Mouse (Mus musculus) small intestine, adult 2 months (tissue): Measurements from ENCODE around the gene Prss57. TPM values are rescaled to one million over a fixed set of nuclear protein-coding genes. Genes with fewer than 3 reads are reported as not detected.

Experiments
- H3K27ac ChIP-seq: fragments of 200-500 bp; 2 replicates; pipeline ENCODE4 v1.5.1; 2012; ENCODE audit warnings: low read depth, low read length, control low read depth, inconsistent platforms; ENCODE audit not compliant: insufficient read depth
- H3K27me3 ChIP-seq: fragments of 200-500 bp; 2 replicates; pipeline ENCODE4 v1.6.1; 2012; ENCODE audit warnings: mild to moderate bottlenecking, moderate library complexity, low read length, inconsistent platforms; ENCODE audit not compliant: control insufficient read depth, insufficient read depth
- H3K36me3 ChIP-seq: fragments of 200-500 bp; 2 replicates; pipeline ENCODE4 v1.6.1; 2012; ENCODE audit warnings: mild to moderate bottlenecking, low read length, control low read depth, inconsistent platforms; ENCODE audit not compliant: control insufficient read depth, insufficient read depth
- H3K4me1 ChIP-seq: fragments of 200-500 bp; 2 replicates; pipeline ENCODE4 v1.6.1; 2012; ENCODE audit warnings: low read length, inconsistent platforms, mixed read lengths; ENCODE audit not compliant: control insufficient read depth, insufficient read depth, insufficient read length
- H3K4me3 ChIP-seq: fragments of 200-500 bp; 2 replicates; pipeline ENCODE4 v1.5.1; 2012; ENCODE audit warnings: low read depth, mild to moderate bottlenecking, control low read depth, inconsistent platforms, low read length, moderate library complexity
- CTCF ChIP-seq: fragments of 200-500 bp; IDR thresholded peaks from 2 replicates; pipeline ENCODE4 v1.5.1; 2012; ENCODE audit warnings: low read depth, mild to moderate bottlenecking, control low read depth, inconsistent platforms, low read length, moderate library complexity, mixed read lengths; ENCODE audit not compliant: insufficient replicate concordance, insufficient read length; ENCODE audit errors: extremely low read depth
- POLR2A ChIP-seq: fragments of 200-500 bp; IDR thresholded peaks from 2 replicates; pipeline ENCODE4 v1.6.1; 2012; ENCODE audit warnings: low read depth, mild to moderate bottlenecking, control low read depth, inconsistent platforms, low read length, moderate library complexity
- WGBS: fragments of 180-500 bp; shearing (Covaris S2); methylation state at CpG from one replicate; pipeline ENCODE4 v1.1.7; 2018; 5-methylcytosine and 5-hydroxymethylcytosine counted together
- polyA plus RNA-seq: library from polyadenylated mRNA; depleted of rRNA; stranded (reverse); fragments of >200 nt; gene quantifications from 2 replicates; pipeline ENCODE4 v1.2.3, GENCODE M21; 2012

Prss57 gene
- polyA plus RNA-seq, 1 experiment, result 0.67 TPM

DNA sequence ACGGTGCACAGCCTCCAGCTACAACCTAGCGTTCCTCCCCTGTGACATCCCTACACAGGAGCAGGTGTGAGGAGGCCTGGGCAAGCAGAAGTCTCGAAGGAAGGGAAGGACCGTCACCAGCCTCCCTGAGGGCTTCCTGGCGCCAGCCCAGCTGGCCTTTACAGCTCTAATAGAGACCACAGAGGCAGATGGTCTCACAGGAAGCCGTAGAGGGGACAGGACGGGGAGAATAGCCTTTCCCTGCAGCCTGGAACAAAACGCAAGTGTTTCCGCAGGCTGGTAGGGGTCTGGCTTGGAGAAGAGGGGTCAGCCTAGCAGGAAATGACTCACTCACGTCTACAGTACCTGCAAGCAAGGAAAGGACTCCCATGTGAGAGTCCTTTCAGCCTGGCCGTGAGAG, 17.1 kb upstream of the Prss57 start:
- H3K27ac ChIP-seq, result no peak overlapping the region

DNA sequence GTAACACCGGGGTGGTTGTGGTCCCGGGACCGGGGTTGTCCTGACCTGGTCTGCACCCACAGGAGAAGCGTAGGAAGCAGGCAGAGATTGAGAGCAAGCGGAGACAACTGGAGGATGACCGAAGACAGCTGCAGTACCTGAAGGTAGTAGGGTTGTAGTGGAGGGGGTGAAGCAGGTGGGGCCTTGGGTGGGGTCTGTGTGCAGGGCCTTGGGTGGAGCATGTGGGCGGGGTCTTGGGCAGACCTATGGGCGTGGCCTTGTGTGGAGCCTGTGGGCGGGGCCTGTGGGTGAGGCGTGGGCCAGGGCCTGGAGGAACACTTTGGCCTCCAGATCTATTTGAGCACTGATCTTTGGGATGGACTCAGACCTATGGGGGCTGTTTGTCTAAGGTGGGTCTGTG, 16.2 kb upstream of the Prss57 start:
- TF ChIP-seq CTCF (no peak), POLR2A (no peak)
- Histone ChIP-seq H3K36me3 (no peaks in the 10 kb centered on the region), H3K27ac (no peak overlapping the region), H3K4me3 (no peak overlapping the region), H3K4me1 (peaks cover 11% of the 10 kb centered on the region), H3K27me3 (no peaks in the 10 kb centered on the region)
- WGBS, result 54% methylated on average over 10 of the region's 10 CpGs

More for the DNA sequence above, 17.1 kb upstream of the Prss57 start:
- H3K36me3 ChIP-seq, result no peaks in the 10 kb centered on the region
- H3K4me3 ChIP-seq, result no peak overlapping the region
- WGBS, result 82% methylated on average over 11 of the region's 11 CpGs
- peaks cover 7% of the 10 kb centered on the region for H3K4me1 ChIP-seq
- TF ChIP-seq POLR2A, result no peak
- H3K27me3 ChIP-seq, result no peaks in the 10 kb centered on the region

DNA sequence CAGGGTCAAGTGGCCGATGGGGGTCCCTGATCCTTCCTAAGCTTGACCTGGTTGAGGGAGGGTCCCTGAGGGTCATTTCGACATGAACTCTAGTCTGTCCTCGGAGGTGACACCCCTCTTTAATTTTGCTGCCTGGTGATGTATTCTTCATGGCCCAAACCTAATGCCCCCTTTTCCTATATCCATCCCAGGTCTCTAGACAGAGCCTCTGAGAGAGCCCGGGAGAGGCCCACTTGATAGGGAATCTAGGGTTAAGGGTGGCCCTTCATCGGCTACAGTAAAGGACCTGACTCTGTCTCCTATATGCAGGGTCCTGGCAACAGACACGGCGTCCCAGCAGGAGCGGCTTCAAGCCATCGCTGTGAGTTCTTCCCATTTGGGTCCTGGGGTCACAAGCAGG, 15.6 kb upstream of the Prss57 start:
- Histone ChIP-seq H3K27ac (no peak overlapping the region), H3K4me1 (peaks cover 12% of the 10 kb centered on the region), H3K4me3 (peak overlapping the region; percentile 8; the same call in 1 of the 2 replicates), H3K27me3 (no peaks in the 10 kb centered on the region), H3K36me3 (no peaks in the 10 kb centered on the region)
- WGBS, result 86% methylated on average over 9 of the region's 9 CpGs
- TF ChIP-seq CTCF (no peak), POLR2A (no peak)

DNA sequence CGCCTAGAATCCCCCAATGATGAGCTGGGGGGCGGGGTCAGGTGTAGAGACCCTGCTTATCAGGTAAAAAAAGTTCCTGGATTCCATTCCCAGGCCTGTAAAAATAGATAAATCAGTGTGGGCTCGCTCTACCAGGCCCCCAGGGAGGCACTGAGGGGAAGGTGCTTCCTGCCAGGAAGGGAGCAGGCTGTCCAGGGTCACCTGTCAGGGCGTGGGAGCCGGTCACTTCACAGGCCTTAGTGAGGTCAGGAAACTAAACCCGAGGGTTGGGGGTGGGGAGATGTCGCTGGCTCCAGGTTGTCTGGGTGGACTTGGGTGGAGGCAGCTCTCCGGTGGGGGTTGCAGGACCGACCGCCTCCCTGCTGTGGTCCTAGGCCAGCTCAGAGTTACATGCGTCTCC, 14.9 kb upstream of the Prss57 start:
- H3K4me1 ChIP-seq, result peaks cover 12% of the 10 kb centered on the region
- no peaks in the 10 kb centered on the region for H3K27me3 ChIP-seq
- peak overlapping the region; percentile 8; the same call in 1 of the 2 replicates for H3K4me3 ChIP-seq
- 60% methylated on average over 11 of the region's 11 CpGs for WGBS
- no peaks in the 10 kb centered on the region for H3K36me3 ChIP-seq
- H3K27ac ChIP-seq, result no peak overlapping the region
- TF ChIP-seq CTCF (no peak), POLR2A (no peak)

DNA sequence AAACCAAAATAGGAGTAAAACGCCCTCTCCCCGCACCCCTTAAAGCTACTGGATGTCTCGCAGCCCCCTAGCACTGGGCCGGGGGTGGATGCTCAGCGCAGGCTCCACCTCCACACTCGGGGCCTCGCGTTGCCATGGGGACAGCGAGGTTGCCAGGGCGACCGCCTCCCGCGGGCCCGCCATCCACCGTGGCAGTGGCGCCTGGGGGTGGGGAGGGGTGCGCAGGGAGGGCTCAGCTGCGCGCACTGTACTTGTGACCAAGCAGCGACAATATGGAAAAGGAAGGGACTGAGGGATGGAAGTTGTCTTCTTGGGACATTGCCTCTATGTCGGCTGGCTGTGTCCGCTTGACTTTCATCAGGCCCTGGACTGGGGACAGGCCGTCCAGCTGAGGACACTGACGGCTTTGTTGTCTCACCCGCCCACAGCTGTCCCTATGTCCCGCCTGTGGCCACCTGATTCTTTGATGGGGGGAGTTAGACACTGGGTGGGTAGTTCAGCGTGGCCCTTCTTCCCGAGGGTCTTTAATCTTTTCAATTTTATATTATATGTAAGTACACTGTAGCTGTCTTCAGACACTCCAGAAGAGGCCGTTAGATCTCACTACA, 13.1 kb upstream of the Prss57 start:
- H3K27ac ChIP-seq, result no peak overlapping the region
- peaks cover 12% of the 10 kb centered on the region for H3K4me1 ChIP-seq
- no peaks in the 10 kb centered on the region for H3K36me3 ChIP-seq
- TF ChIP-seq CTCF (no peak), POLR2A (no peak)
- H3K27me3 ChIP-seq, result no peaks in the 10 kb centered on the region
- H3K4me3 ChIP-seq, result no peak overlapping the region
- WGBS, result 57% methylated on average over 29 of the region's 29 CpGs

DNA sequence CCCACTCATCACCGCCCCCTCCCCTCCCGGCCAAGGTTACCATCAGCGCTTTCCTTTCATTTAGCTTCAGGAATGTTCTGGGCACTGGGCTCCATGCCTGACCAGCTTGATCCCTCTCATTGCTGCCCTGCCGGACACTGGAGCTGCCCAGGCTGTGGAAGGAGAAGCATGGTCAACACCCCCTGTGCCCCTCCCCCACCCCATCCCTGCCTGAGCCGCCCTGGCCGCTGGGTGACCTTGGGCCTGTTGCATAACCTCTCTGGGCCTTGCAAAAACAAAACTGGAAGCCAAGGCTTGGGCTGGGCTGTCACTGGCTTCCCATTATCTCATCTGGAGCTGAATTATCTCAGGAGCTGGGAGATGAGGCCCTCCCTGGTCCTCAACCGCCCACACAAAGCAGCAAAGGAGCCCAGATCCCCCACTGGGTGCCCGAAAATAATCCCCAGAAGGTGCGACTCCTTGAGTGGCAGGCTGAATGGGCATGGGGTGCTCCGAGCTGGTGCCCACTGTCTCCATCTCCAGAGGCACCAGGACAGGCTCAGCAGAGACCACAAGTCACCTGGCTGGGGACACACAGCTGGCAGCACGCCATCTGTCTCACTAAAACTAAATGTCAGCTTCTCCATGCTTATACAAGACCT, 11.7 kb upstream of the Prss57 start:
- no peaks in the 10 kb centered on the region for H3K36me3 ChIP-seq
- TF ChIP-seq CTCF, result no peak
- TF ChIP-seq POLR2A, result no peak
- peaks cover 23% of the 10 kb centered on the region for H3K4me1 ChIP-seq
- no peak overlapping the region for H3K4me3 ChIP-seq
- WGBS, result 48% methylated on average over 11 of the region's 11 CpGs
- peak overlapping the region; percentile 55 for H3K27ac ChIP-seq
- H3K27me3 ChIP-seq, result no peaks in the 10 kb centered on the region

- H3K4me3 ChIP-seq, result no peak overlapping the region
- H3K27ac ChIP-seq, result 0 out of 2 replicates have a peak overlapping the region, but pooled peaks have one; percentile 14
- no peaks in the 10 kb centered on the region for H3K27me3 ChIP-seq
- no peaks in the 10 kb centered on the region for H3K36me3 ChIP-seq
- H3K4me1 ChIP-seq, result peaks cover 28% of the 10 kb centered on the region
- 61% methylated on average over 3 of the region's 3 CpGs for WGBS
- TF ChIP-seq POLR2A, result no peak
- no peak for TF ChIP-seq CTCF
Measured at GRCm38 (mm10) chr10:79801837-79802236, 11.1 kb upstream of the Prss57 start.
